Mouse (Mus musculus): ENCODE data around the gene Mks1. TPM values are rescaled to one million over a fixed set of nuclear protein-coding genes. Genes with fewer than 3 reads are reported as not detected.
"Not testable (repeated sequence)": the region's sequence is repeated elsewhere in the genome, so short reads cannot be mapped to it uniquely, and the experiment has no call there.

Mks1 gene
- total RNA-seq, 1 experiment: 14.2 TPM

DNA sequence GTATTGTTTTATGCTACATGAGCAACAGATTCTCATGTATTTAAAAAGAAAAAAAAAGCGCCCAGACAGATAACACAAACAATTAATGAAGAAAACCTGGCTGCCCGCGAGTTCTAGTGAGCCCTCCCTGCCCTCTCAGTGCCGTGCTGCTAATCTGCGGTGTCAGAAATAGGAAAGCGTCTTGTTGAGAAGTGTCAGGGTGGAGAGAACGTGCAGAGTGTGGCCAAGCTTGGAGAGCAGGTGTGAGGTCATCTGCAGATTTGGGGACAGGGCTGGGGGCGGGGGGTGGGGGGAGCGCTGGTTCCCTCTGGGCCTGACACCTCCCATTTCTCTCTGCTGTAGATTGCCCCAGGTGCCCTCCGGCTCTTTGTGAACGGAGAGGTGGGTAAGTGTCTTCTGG is 6.3 kb downstream of the Mks1 start:
- peaks cover 39% of the 10 kb centered on the region for H3K36me3 ChIP-seq (ENCODE audit: control insufficient read depth, insufficient read depth, low read length, poor library complexity, severe bottlenecking)
- H3K9ac ChIP-seq (ENCODE audit: insufficient read depth, low read depth, low read length, poor library complexity, severe bottlenecking): no peak overlapping the region

DNA sequence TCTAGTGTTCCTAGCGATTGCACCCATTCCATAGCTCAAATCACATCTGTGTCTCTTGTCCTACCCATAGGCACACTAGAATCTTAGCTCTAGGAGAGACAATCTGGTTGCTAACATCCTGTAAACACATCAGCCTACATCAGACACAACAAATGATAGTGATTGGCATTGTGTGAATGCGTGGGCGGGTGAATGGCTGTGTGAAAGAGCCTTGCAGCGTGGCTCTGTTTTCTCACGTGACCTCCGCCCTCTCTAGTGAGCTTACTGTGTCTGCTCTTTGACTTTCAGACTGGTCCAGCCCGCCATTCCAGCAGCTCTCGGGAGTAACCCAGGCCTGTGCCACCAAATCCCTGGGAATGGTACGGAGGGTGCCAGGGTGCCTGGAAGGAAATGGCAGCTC is 7.4 kb downstream of the Mks1 start:
- Histone ChIP-seq H3K9me3 (ENCODE audit: control insufficient read depth, insufficient read depth, low read depth, low read length) (no peaks in the 10 kb centered on the region), H3K4me3 (ENCODE audit: insufficient read depth in 1 of 2, low read depth in 1 of 2, low read length in 2 of 2, poor library complexity in 1 of 2, severe bottlenecking in 1 of 2) (no peak overlapping the region), H3K36me3 (ENCODE audit: control insufficient read depth, insufficient read depth, low read length, poor library complexity, severe bottlenecking) (peaks cover 41% of the 10 kb centered on the region), H3K9ac (ENCODE audit: insufficient read depth, low read depth, low read length, poor library complexity, severe bottlenecking) (no peak overlapping the region), H3K4me1 (ENCODE audit: control insufficient read depth in 2 of 2, insufficient read depth in 2 of 2, low read length in 2 of 2, poor library complexity in 1 of 2) (peaks cover 4% of the 10 kb centered on the region in 2 experiments; a peak in 2 of 4 replicates), H3K27ac (ENCODE audit: insufficient read depth, low read depth, low read length, poor library complexity, severe bottlenecking) (no peak overlapping the region)
- DNase-seq (ENCODE audit: low read depth, low spot score): no peak
- in situ Hi-C loops (cut with MboI; ENCODE audit: low sequenced_read_pairs in 2 of 2, unreplicated experiment in 2 of 2): no loop called here
- TF ChIP-seq CHD2 (IDR thresholded peaks at IDR 0.05; ENCODE audit: low read depth, low read length) (no peak), ZC3H11A (IDR thresholded peaks at IDR 0.05; ENCODE audit: borderline replicate concordance, low read depth, low read length) (no peak), HCFC1 (IDR thresholded peaks at IDR 0.05; ENCODE audit: borderline replicate concordance, insufficient read depth, low read length) (no peak), ZNF384 (IDR thresholded peaks at IDR 0.05; ENCODE audit: low read depth, low read length) (no peak), MAFK (IDR thresholded peaks at IDR 0.05; ENCODE audit: insufficient read depth, low read depth, low read length) (no peak)

More for the DNA sequence above, 6.3 kb downstream of the Mks1 start:
- H3K4me1 ChIP-seq (ENCODE audit: control insufficient read depth in 2 of 2, insufficient read depth in 2 of 2, low read length in 2 of 2, poor library complexity in 1 of 2): peaks cover 4% of the 10 kb centered on the region in 2 experiments; a peak in 2 of 4 replicates
- H3K4me3 ChIP-seq (ENCODE audit: insufficient read depth in 1 of 2, low read depth in 1 of 2, low read length in 2 of 2, poor library complexity in 1 of 2, severe bottlenecking in 1 of 2): no peak overlapping the region
- TF ChIP-seq ZC3H11A (IDR thresholded peaks at IDR 0.05; ENCODE audit: borderline replicate concordance, low read depth, low read length) (no peak), MAFK (IDR thresholded peaks at IDR 0.05; ENCODE audit: insufficient read depth, low read depth, low read length) (no peak), CHD2 (IDR thresholded peaks at IDR 0.05; ENCODE audit: low read depth, low read length) (no peak), ZNF384 (IDR thresholded peaks at IDR 0.05; ENCODE audit: low read depth, low read length) (no peak), HCFC1 (IDR thresholded peaks at IDR 0.05; ENCODE audit: borderline replicate concordance, insufficient read depth, low read length) (no peak)
- H3K27ac ChIP-seq (ENCODE audit: insufficient read depth, low read depth, low read length, poor library complexity, severe bottlenecking): no peak overlapping the region
- no peak for DNase-seq (ENCODE audit: low read depth, low spot score)
- no peaks in the 10 kb centered on the region for H3K9me3 ChIP-seq (ENCODE audit: control insufficient read depth, insufficient read depth, low read depth, low read length)
- in situ Hi-C loops (cut with MboI; ENCODE audit: low sequenced_read_pairs in 2 of 2, unreplicated experiment in 2 of 2): no loop called here

DNA sequence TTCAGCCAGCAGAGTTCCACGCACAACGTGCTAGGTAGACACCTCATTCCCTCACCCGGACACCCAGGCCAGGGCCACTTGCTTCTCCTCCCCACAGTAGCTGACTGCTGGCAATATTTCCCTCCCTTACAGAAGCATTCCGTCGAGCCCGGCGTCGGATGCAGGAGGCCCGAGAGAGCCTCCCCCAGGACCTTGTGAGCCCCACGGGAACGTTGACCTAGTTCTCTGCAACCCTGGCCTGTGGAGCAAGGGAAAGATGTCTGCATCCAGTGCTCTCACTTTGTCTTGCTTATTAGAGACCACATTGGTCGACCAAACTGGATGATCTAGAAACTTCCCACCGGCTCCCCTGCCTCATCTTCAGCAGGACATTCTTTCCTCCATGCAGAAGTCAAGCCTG is 9.8 kb downstream of the Mks1 start:
- H3K27ac ChIP-seq (ENCODE audit: insufficient read depth, low read depth, low read length, poor library complexity, severe bottlenecking): no peak overlapping the region
- no peak overlapping the region for H3K4me3 ChIP-seq (ENCODE audit: insufficient read depth in 1 of 2, low read depth in 1 of 2, low read length in 2 of 2, poor library complexity in 1 of 2, severe bottlenecking in 1 of 2)
- no peak overlapping the region for H3K9ac ChIP-seq (ENCODE audit: insufficient read depth, low read depth, low read length, poor library complexity, severe bottlenecking)
- no peaks in the 10 kb centered on the region for H3K9me3 ChIP-seq (ENCODE audit: control insufficient read depth, insufficient read depth, low read depth, low read length)
- peaks cover 4% of the 10 kb centered on the region in 2 experiments; a peak in 2 of 4 replicates for H3K4me1 ChIP-seq (ENCODE audit: control insufficient read depth in 2 of 2, insufficient read depth in 2 of 2, low read length in 2 of 2, poor library complexity in 1 of 2)
- no peak for DNase-seq (ENCODE audit: low read depth, low spot score)
- TF ChIP-seq MAFK (IDR thresholded peaks at IDR 0.05; ENCODE audit: insufficient read depth, low read depth, low read length): no peak
- no peak for TF ChIP-seq CHD2 (IDR thresholded peaks at IDR 0.05; ENCODE audit: low read depth, low read length)
- TF ChIP-seq ZNF384 (IDR thresholded peaks at IDR 0.05; ENCODE audit: low read depth, low read length): no peak
- no peak for TF ChIP-seq ZC3H11A (IDR thresholded peaks at IDR 0.05; ENCODE audit: borderline replicate concordance, low read depth, low read length)
- TF ChIP-seq HCFC1 (IDR thresholded peaks at IDR 0.05; ENCODE audit: borderline replicate concordance, insufficient read depth, low read length): no peak
- peaks cover 30% of the 10 kb centered on the region for H3K36me3 ChIP-seq (ENCODE audit: control insufficient read depth, insufficient read depth, low read length, poor library complexity, severe bottlenecking)
- in situ Hi-C loops (cut with MboI; ENCODE audit: low sequenced_read_pairs in 2 of 2, unreplicated experiment in 2 of 2): no loop called here

DNA sequence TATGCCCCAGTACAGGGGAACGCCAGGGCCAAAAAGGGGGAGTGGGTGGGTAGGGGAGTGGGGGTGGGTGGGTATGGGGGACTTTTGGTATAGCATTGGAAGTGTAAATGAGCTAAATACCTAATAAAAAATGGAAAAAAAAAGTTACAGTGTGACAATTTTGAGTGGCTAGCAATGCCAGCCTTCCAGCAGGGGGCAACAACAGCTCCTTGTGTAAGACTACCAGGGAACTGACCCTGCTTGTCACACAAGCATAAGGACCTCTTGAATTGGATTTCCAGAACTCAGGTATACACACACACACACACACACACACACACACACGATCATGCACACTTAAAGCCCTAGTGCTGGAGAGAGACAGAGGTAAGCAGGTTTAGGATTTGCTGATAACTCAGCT is 13.9 kb downstream of the Mks1 start:
- H3K9me3 ChIP-seq (ENCODE audit: control insufficient read depth, insufficient read depth, low read depth, low read length); DNase-seq (ENCODE audit: low read depth, low spot score); H3K27ac ChIP-seq (ENCODE audit: insufficient read depth, low read depth, low read length, poor library complexity, severe bottlenecking); in situ Hi-C loops (cut with MboI; ENCODE audit: low sequenced_read_pairs in 2 of 2, unreplicated experiment in 2 of 2); H3K4me3 ChIP-seq (ENCODE audit: insufficient read depth in 1 of 2, low read depth in 1 of 2, low read length in 2 of 2, poor library complexity in 1 of 2, severe bottlenecking in 1 of 2); H3K9ac ChIP-seq (ENCODE audit: insufficient read depth, low read depth, low read length, poor library complexity, severe bottlenecking): not testable (repeated sequence)
- H3K36me3 ChIP-seq (ENCODE audit: control insufficient read depth, insufficient read depth, low read length, poor library complexity, severe bottlenecking): peaks cover 13% of the 10 kb centered on the region
- H3K4me1 ChIP-seq (ENCODE audit: control insufficient read depth in 2 of 2, insufficient read depth in 2 of 2, low read length in 2 of 2, poor library complexity in 1 of 2): peaks cover 0 to 11% of the 10 kb centered on the region in 2 experiments; a peak in 1 of 4 replicates

DNA sequence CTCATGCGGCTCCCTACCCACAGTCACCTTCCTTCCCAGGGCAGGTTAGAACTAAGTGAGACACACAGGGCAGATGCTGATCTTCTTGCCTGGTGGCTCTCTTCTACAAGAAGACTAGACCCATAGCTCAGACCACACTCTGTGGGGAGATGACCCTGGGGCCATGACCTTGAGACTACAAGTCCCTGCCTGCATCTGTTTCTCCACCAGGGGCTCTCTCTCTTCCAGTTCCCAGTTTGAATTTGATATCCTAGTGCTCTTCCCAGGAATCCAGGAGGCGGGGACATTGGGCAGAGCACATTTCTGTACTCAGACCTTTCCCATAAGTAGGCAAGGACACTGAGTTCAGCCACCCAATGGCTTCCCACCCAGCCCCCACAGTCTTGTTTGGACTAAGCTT is 17.1 kb downstream of the Mks1 start:
- in situ Hi-C loops (cut with MboI; ENCODE audit: low sequenced_read_pairs in 2 of 2, unreplicated experiment in 2 of 2): no loop called here
- H3K9ac ChIP-seq (ENCODE audit: insufficient read depth, low read depth, low read length, poor library complexity, severe bottlenecking): no peak overlapping the region
- peaks cover under 1% of the 10 kb centered on the region; the same call in 1 of the 2 replicates for H3K36me3 ChIP-seq (ENCODE audit: control insufficient read depth, insufficient read depth, low read length, poor library complexity, severe bottlenecking)
- DNase-seq (ENCODE audit: low read depth, low spot score): no peak
- H3K9me3 ChIP-seq (ENCODE audit: control insufficient read depth, insufficient read depth, low read depth, low read length): no peaks in the 10 kb centered on the region
- no peak overlapping the region for H3K27ac ChIP-seq (ENCODE audit: insufficient read depth, low read depth, low read length, poor library complexity, severe bottlenecking)
- no peak for TF ChIP-seq MAFK (IDR thresholded peaks at IDR 0.05; ENCODE audit: insufficient read depth, low read depth, low read length)
- TF ChIP-seq ZC3H11A (IDR thresholded peaks at IDR 0.05; ENCODE audit: borderline replicate concordance, low read depth, low read length): no peak
- TF ChIP-seq HCFC1 (IDR thresholded peaks at IDR 0.05; ENCODE audit: borderline replicate concordance, insufficient read depth, low read length): no peak
- no peak for TF ChIP-seq ZNF384 (IDR thresholded peaks at IDR 0.05; ENCODE audit: low read depth, low read length)
- no peak for TF ChIP-seq CHD2 (IDR thresholded peaks at IDR 0.05; ENCODE audit: low read depth, low read length)
- peaks cover 0 to 10% of the 10 kb centered on the region in 2 experiments; a peak in 1 of 4 replicates for H3K4me1 ChIP-seq (ENCODE audit: control insufficient read depth in 2 of 2, insufficient read depth in 2 of 2, low read length in 2 of 2, poor library complexity in 1 of 2)
- no peak overlapping the region for H3K4me3 ChIP-seq (ENCODE audit: insufficient read depth in 1 of 2, low read depth in 1 of 2, low read length in 2 of 2, poor library complexity in 1 of 2, severe bottlenecking in 1 of 2)

Data from ES-E14 (cell line).